Mouse (Mus musculus): ENCODE data around the gene Tmem151b. TPM values are rescaled to one million over a fixed set of nuclear protein-coding genes. Genes with fewer than 3 reads are reported as not detected.

Tmem151b gene
- polyA plus RNA-seq, 1 experiment from 2014 or later: 34.5 TPM

DNA sequence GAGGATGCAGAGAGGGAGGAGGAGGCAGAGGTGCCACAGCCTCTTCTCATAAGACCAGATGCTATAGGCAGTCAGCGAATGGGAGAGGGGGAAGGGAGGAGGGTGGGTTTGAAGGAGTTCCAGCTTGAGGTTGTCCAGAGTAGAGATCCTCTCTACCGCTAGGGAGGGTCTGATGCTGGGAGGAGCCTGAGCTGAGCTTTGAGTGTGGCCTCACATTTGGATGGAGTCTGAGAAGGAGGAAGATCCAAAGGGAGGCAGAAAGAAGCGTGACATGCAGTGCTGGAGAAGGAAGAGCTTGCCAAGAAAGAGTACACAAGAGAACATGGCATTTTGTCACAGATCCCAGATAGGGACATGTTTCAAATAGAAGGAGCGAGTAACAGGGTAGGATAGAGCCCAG is 11.1 kb downstream of the Tmem151b start:
- no peaks in the 10 kb centered on the region for H3K36me3 ChIP-seq
- WGBS: 61% methylated on average over 4 of the region's 4 CpGs
- H3K4me3 ChIP-seq: no peak overlapping the region
- H3K9ac ChIP-seq (replicated peaks): no peak overlapping the region
- H3K9me3 ChIP-seq: no peaks in the 10 kb centered on the region
- peaks cover 14% of the 10 kb centered on the region for H3K4me1 ChIP-seq
- H3K27me3 ChIP-seq: peaks cover 10% of the 10 kb centered on the region; the same call in 1 of the 2 replicates
- no peak overlapping the region for H3K4me2 ChIP-seq (replicated peaks)
- H3K27ac ChIP-seq (replicated peaks): 0 out of 2 replicates have a peak overlapping the region, but pooled peaks have one; percentile 17
- ATAC-seq (replicated peaks): 0 out of 2 replicates have a peak, but pooled peaks have one; percentile 2

DNA sequence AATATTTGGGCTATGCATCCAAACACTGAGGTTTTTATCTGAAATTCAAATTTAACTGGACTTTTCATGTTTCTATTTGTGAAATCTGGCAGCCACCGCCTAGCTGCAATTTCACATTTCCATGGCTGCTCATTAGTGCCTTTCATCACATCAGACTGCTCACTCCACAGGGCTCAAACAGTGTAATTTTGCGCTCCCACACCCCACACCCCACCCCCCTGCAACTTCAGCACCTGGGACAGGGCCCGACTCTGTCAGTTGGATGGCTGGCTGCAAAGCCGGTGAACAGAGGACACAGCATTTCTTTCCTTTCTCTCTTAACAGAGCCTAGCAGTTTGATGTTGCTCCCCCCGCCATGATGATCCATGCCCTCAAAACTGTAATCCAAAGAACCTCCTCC is 13.2 kb downstream of the Tmem151b start:
- no peak overlapping the region for H3K4me2 ChIP-seq (replicated peaks)
- H3K9ac ChIP-seq (replicated peaks): no peak overlapping the region
- 8% methylated on average over 5 of the region's 5 CpGs for WGBS
- no peaks in the 10 kb centered on the region for H3K36me3 ChIP-seq
- peaks cover 10% of the 10 kb centered on the region; the same call in 1 of the 2 replicates for H3K27me3 ChIP-seq
- no peak overlapping the region for H3K4me3 ChIP-seq
- no peaks in the 10 kb centered on the region for H3K9me3 ChIP-seq
- no peak; the same call in 1 of the 2 replicates for ATAC-seq (replicated peaks)
- peak overlapping the region; percentile 7; the same call in 1 of the 2 replicates for H3K27ac ChIP-seq (replicated peaks)
- H3K4me1 ChIP-seq: peaks cover 14% of the 10 kb centered on the region

DNA sequence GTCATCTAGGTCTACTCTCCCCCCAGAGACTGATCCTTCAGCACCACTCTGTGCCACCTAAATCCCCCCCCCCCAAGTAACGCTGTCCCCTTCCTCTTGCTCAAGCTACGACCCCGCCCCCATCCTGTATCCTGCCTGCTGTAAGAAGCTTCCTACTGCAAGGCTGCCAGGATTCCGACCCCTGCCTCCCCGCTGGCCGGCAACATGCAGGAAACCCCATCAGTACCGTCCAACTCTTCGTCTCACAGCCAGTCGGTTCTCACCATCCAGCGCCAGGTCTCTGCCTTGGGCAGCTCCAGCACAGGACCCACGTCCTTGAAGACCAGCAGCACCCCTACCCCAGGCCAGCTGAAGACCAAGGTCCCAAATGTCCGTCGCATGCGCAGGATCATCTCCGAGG is 16.6 kb downstream of the Tmem151b start:
- 56% methylated on average over 15 of the region's 15 CpGs for WGBS
- no peak overlapping the region for H3K4me2 ChIP-seq (replicated peaks)

DNA sequence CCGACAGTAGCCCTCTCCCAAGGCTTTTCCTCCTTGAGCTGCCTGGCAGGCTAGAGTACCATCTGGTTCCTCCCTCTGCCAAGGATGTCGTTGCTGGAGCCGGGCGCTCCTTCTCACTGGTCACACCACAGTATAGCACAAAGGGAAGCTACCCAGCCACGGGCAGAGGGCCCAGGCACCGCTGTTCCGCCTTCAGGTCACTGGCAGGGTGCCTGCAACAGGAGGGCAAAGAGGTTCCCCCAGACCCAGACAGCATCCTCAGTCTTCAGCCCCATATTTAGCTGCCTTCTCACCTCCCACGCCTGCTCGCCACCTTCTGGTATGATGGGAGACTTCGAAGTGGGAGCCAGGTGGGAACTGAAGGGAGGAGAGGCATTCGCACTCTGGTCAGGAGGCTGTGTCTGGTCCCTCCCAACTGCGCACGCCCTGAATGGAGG is 19.1 kb downstream of the Tmem151b start:
- H3K9me3 ChIP-seq: no peaks in the 10 kb centered on the region
- H3K4me2 ChIP-seq (replicated peaks): no peak overlapping the region
- ATAC-seq (replicated peaks): peak; percentile 89
- peak overlapping the region; percentile 69 for H3K27ac ChIP-seq (replicated peaks)
- no peaks in the 10 kb centered on the region for H3K36me3 ChIP-seq
- peaks cover 8% of the 10 kb centered on the region; the same call in 1 of the 2 replicates for H3K27me3 ChIP-seq
- no peak overlapping the region for H3K4me3 ChIP-seq
- H3K4me1 ChIP-seq: peaks cover 7% of the 10 kb centered on the region
- 35% methylated on average over 13 of the region's 13 CpGs for WGBS
- no peak overlapping the region for H3K9ac ChIP-seq (replicated peaks)

More for the DNA sequence above, 16.6 kb downstream of the Tmem151b start:
- ATAC-seq (replicated peaks): no peak
- Histone ChIP-seq H3K9ac (replicated peaks) (no peak overlapping the region), H3K27ac (replicated peaks) (no peak overlapping the region), H3K4me1 (peaks cover 21% of the 10 kb centered on the region), H3K4me3 (no peak overlapping the region), H3K27me3 (peaks cover 10% of the 10 kb centered on the region; the same call in 1 of the 2 replicates), H3K9me3 (no peaks in the 10 kb centered on the region), H3K36me3 (no peaks in the 10 kb centered on the region)

DNA sequence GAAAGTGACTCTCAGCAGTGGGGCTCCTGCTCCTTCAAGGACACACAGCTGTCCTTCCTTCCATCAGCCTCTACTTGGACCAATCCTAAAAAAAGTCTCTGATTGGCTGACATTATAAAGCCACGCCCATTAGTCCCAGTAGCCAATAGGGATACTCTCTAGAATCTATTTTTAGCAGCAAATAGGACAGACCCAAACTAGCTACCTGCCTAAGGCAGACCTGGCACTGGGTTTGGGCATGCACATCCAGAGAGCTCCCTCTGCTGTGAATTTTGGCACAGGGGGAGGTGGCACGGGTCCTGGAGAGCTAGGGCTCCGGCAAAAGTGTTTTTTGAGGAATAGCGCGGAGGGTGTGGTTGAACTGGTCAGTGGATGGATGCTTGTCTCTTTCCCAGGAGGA is 22.9 kb downstream of the Tmem151b start:
- Histone ChIP-seq H3K4me2 (replicated peaks) (no peak overlapping the region), H3K27me3 (no peaks in the 10 kb centered on the region), H3K27ac (replicated peaks) (no peak overlapping the region), H3K4me3 (no peak overlapping the region), H3K4me1 (peaks cover 20% of the 10 kb centered on the region), H3K36me3 (no peaks in the 10 kb centered on the region), H3K9me3 (no peaks in the 10 kb centered on the region), H3K9ac (replicated peaks) (no peak overlapping the region)
- ATAC-seq (replicated peaks): no peak
- 17% methylated on average over 5 of the region's 5 CpGs for WGBS

DNA sequence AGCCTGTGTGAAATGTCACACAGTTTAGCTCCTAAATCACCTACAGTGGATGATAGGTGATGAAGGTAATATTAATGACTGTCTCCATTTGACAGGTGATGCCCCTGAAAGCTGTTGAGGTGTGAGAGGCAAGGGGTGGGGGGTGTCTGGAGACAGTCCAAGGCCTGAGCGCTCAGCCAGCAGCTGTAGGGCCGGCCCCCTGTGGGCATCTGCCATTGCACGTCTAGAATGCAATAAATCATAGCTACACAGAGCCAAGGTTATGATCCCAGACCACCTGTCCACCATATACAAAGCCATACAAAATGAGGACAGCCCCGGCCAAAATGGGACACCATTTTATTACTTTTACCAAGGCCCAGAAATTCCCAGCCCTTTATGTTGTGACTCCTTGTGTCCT is 24.5 kb downstream of the Tmem151b start:
- H3K4me1 ChIP-seq: peaks cover 13% of the 10 kb centered on the region
- no peak overlapping the region for H3K27ac ChIP-seq (replicated peaks)
- no peaks in the 10 kb centered on the region for H3K9me3 ChIP-seq
- H3K36me3 ChIP-seq: no peaks in the 10 kb centered on the region
- H3K4me3 ChIP-seq: no peak overlapping the region
- H3K4me2 ChIP-seq (replicated peaks): no peak overlapping the region
- no peaks in the 10 kb centered on the region for H3K27me3 ChIP-seq
- WGBS: 55% methylated on average over 4 of the region's 4 CpGs
- ATAC-seq (replicated peaks): no peak
- H3K9ac ChIP-seq (replicated peaks): no peak overlapping the region

DNA sequence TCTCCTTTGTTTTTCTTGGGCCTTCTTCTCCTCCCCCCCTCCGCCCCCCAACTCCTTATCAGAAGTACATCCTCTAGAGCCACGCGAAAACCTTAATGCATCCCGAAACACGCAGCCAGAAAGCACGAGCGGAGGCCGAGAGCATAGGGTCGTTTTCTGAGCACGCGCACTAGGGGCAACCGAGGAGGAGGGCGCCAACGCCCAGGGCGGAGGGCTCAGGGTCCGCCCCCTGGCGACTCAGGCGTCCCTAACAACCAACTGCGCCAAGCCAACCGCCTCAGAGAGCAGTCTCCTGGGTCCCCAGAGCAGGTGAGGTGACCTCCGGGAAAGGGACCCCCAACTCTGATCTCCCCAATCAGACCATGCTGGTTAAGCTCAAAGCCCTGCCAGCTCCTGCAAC is 26.2 kb downstream of the Tmem151b start, which contains the start of gene Tcte1:
Gene Tcte1, plus strand, starts transcription at position 172 of the 400 bp plus-strand sequence.
- peak; percentile 81 for ATAC-seq (replicated peaks)
- Histone ChIP-seq H3K4me1 (peaks cover 13% of the 10 kb centered on the region), H3K27ac (replicated peaks) (no peak within 1 kb of the TSS), H3K9me3 (no peaks in the 10 kb centered on the region), H3K9ac (replicated peaks) (peak within 1 kb of the TSS; percentile 48), H3K27me3 (no peaks in the 10 kb centered on the region), H3K36me3 (no peaks in the 10 kb centered on the region), H3K4me3 (peak within 1 kb of the TSS; percentile 39), H3K4me2 (replicated peaks) (peak within 1 kb of the TSS; percentile 67)
- WGBS: under 1% methylated on average over 21 of the region's 21 CpGs

DNA sequence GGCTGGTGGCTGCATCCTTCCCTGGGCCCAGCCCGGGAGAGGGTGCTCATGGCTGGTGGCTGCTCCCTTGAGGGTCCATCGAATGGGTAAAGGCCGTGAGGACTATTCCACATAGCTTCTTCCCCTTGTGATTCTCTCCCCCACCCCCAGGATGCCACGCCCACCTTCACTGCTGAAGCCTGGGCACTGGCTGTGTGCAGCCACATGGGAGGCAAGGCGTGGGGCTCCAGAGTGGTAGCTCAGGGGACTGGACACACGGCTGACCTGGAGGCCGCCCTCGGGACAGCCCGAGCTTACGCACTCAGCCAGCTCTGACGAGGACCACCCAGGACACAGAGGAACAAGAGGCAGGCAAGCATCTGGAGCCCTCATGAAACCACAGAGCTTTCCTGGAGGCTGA is 29.3 kb downstream of the Tmem151b start:
- no peak for ATAC-seq (replicated peaks)
- no peak overlapping the region for H3K4me2 ChIP-seq (replicated peaks)
- H3K27ac ChIP-seq (replicated peaks): no peak overlapping the region
- H3K27me3 ChIP-seq: no peaks in the 10 kb centered on the region
- H3K9ac ChIP-seq (replicated peaks): no peak overlapping the region
- H3K9me3 ChIP-seq: no peaks in the 10 kb centered on the region
- no peaks in the 10 kb centered on the region for H3K36me3 ChIP-seq
- no peak overlapping the region for H3K4me3 ChIP-seq
- WGBS: 89% methylated on average over 11 of the region's 11 CpGs
- peaks cover 13% of the 10 kb centered on the region for H3K4me1 ChIP-seq

DNA sequence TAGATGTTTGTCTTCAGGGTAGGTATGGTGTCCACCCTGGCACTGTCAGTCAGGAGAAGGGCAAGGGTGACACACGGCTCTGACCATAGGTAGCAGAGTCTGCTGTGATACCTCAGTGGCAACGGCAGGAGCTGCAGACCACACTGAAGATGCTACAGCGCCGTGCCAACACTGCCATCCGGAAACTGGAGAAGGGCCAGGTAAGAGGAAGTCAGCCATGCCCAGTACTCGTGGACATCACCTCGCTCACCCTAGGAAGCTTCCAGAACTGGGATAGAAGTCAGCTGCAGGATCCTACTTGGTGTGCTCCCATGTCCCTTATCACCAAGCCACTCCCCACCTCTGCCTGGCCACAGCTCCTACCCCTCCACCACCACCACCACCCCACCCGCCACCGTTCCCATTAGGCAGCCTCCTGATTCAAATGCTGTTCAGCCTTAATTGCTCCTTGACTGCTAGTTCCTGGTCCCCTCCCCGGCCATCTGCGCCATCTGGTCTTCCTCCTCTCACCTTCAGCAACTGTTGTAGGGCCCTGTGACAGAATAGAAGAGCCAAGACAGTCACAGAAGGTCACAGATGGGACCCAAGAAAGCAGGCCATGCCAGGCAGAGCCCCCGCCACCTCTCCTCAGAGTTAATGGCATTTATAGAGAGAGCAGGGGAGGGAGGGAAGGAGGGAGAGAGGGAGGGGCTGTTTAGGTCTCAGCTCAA is 30.6 kb downstream of the Tmem151b start:
- no peaks in the 10 kb centered on the region for H3K9me3 ChIP-seq
- no peaks in the 10 kb centered on the region for H3K27me3 ChIP-seq
- H3K36me3 ChIP-seq: no peaks in the 10 kb centered on the region
- no peak overlapping the region for H3K4me2 ChIP-seq (replicated peaks)
- H3K27ac ChIP-seq (replicated peaks): no peak overlapping the region
- H3K4me1 ChIP-seq: peaks cover 13% of the 10 kb centered on the region
- ATAC-seq (replicated peaks): no peak
- H3K9ac ChIP-seq (replicated peaks): no peak overlapping the region
- WGBS: 81% methylated on average over 12 of the region's 12 CpGs
- no peak overlapping the region for H3K4me3 ChIP-seq

DNA sequence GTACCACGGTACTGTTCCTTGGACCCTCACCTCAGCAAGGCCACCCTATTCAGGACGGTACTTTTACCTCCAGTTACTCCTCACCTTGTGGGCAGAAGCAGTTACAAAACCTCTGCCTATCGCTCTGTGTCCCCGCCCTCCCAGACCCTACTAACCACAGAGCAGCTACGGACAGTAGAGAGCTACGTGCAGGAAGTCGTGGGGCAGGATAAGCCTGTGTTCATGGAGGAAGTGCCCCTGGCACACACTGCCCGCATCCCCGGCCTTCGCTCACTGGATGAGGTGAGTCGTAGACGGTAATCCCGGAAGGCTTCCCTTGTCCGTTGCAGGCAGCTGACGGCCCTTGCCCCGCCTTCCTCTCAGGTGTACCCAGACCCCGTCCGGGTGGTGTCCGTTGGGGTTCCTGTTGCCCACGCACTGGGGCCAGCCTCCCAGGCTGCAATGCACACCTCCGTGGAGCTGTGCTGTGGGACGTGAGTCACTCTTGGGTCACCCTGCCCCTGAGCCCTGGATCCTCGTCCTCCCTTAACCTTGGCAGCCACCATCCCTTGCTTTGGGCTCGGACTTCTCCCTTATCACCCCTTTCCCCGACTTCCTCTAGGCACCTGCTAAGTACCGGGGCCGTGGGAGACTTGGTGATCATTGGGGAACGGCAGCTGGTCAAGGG is 31.8 kb downstream of the Tmem151b start:
- WGBS: 93% methylated on average over 28 of the region's 28 CpGs

DNA sequence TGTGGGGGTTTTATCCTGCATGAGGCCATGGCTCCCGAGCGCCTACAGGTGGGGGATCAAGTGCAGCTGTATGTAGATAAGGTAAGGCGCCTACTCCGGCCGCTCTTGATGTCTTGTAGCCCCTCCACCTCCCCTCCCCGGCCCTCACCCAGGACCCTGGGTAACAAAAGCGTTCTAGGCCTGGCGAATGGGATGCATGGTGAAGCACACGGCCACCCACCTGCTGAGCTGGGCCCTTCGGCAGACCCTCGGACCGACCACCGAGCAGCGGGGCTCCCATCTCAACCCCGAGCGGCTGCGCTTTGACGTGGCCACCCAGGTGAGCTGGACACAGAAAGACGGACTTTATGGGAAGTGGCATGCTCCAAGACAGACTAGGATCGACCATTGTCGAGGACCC is 32.3 kb downstream of the Tmem151b start:
- no peaks in the 10 kb centered on the region for H3K4me1 ChIP-seq
- ATAC-seq (replicated peaks): no peak
- H3K9ac ChIP-seq (replicated peaks): no peak overlapping the region
- no peaks in the 10 kb centered on the region for H3K27me3 ChIP-seq
- no peak overlapping the region for H3K27ac ChIP-seq (replicated peaks)
- no peaks in the 10 kb centered on the region for H3K9me3 ChIP-seq
- 93% methylated on average over 21 of the region's 21 CpGs for WGBS
- H3K4me3 ChIP-seq: no peak overlapping the region
- peaks cover 2% of the 10 kb centered on the region; the same call in 1 of the 2 replicates for H3K36me3 ChIP-seq
- no peak overlapping the region for H3K4me2 ChIP-seq (replicated peaks)

More for the DNA sequence above, 31.8 kb downstream of the Tmem151b start:
- Histone ChIP-seq H3K4me3 (no peak overlapping the region), H3K9ac (replicated peaks) (no peak overlapping the region), H3K27me3 (no peaks in the 10 kb centered on the region), H3K27ac (replicated peaks) (no peak overlapping the region), H3K4me2 (replicated peaks) (no peak overlapping the region), H3K4me1 (peaks cover 4% of the 10 kb centered on the region; the same call in 1 of the 2 replicates), H3K36me3 (peaks cover 2% of the 10 kb centered on the region; the same call in 1 of the 2 replicates), H3K9me3 (no peaks in the 10 kb centered on the region)
- ATAC-seq (replicated peaks): no peak

DNA sequence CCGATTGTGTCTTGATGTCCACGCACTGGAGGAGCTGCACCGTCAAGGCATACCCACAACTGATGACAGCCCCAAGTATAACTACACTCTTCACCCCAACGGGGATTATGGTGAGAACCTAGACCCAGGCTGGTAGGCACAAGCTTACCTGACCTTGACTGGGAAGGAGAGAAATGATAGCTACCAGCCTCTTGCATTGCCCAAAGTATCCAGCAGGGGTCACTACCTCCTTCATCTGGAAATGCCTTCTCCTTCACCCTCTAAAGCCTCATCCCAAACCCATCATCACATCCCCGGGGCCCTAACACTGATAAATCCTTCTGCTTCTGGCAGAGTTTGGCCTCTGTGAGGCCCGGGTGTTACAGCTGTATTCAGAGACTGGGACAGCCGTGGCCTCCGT is 33.0 kb downstream of the Tmem151b start:
- 54% methylated on average over 8 of the region's 8 CpGs for WGBS
- H3K4me3 ChIP-seq: no peak overlapping the region
- H3K9ac ChIP-seq (replicated peaks): no peak overlapping the region
- H3K27me3 ChIP-seq: no peaks in the 10 kb centered on the region
- no peak overlapping the region for H3K27ac ChIP-seq (replicated peaks)
- H3K4me2 ChIP-seq (replicated peaks): no peak overlapping the region
- H3K36me3 ChIP-seq: peaks cover 2% of the 10 kb centered on the region; the same call in 1 of the 2 replicates
- peak; percentile 64 for ATAC-seq (replicated peaks)
- no peaks in the 10 kb centered on the region for H3K9me3 ChIP-seq
- no peaks in the 10 kb centered on the region for H3K4me1 ChIP-seq

All from forebrain, embryonic 15.5 days (tissue).